Mouse (Mus musculus) lung, adult 2 months (tissue): Measurements from ENCODE around the gene Sema3f.

Experiments used
- CTCF ChIP-seq: fragments of 200-500 bp; IDR thresholded peaks from 2 replicates; pipeline ENCODE4 v1.5.1; 2011; ENCODE audit warnings: mild to moderate bottlenecking, low read length, control low read depth; ENCODE audit not compliant: insufficient read depth
- POLR2A ChIP-seq: fragments of 200-500 bp; IDR thresholded peaks from 2 replicates; pipeline ENCODE4 v1.6.1; 2011; ENCODE audit warnings: low read depth, mild to moderate bottlenecking, control low read depth, low read length, borderline replicate concordance; ENCODE audit errors: extremely low read depth

DNA sequence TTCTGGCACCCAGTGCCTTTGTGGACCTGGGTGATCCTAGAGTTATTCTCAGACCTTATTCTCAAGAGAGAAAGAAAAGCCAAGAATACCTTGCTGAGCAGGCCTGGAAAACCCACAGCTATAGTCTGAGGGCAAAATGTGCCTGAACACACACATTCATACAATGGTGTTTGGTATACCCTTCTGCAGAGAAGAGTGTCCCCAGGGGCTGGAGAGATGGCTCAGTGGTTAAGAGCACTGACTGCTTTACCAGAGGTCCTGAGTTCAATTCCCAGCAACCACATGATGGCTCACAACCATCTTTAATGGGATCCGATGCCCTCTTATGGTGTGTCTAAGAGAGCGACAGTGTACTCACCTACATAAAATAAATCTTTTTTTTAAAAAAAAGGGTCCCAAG is 31.4 kb downstream of the Sema3f start:
- no peak for TF ChIP-seq CTCF
- TF ChIP-seq POLR2A = no peak
